Mouse (Mus musculus) intestine, embryonic 16.5 days (tissue): ENCODE measurements around the gene Pigg. TPM values are rescaled to one million over a fixed set of nuclear protein-coding genes. Genes with fewer than 3 reads are reported as not detected.
A peak's percentile ranks its signal among the peaks of the same experiment; 100 is the strongest.
"Not testable (repeated sequence)": the region's sequence is repeated elsewhere in the genome, so short reads cannot be mapped to it uniquely, and the experiment has no call there.

Source experiments
- ATAC-seq: fragments of 200-750 bp; cut with Nextera tagmentation; 2 replicates; pipeline ENCODE4 v1.8.0; 2017; ENCODE audit warnings: moderate TSS enrichment, moderate library complexity
- H3K27ac ChIP-seq: fragments of 300-500 bp; sonication (generic); 2 replicates; pipeline ENCODE4 v1.5.1; 2014; ENCODE audit warnings: mild to moderate bottlenecking, low read length
- H3K27me3 ChIP-seq: fragments of 300-500 bp; sonication (generic); replicated peaks from 2 replicates; pipeline ENCODE4 v1.6.1; 2014; ENCODE audit warnings: low read length, control low read depth, mixed read lengths; ENCODE audit not compliant: control insufficient read depth, insufficient read depth
- H3K36me3 ChIP-seq: fragments of 300-500 bp; sonication (generic); 2 replicates; pipeline ENCODE4 v1.6.1; 2014; ENCODE audit warnings: low read length, control low read depth; ENCODE audit not compliant: control insufficient read depth, insufficient read depth
- H3K4me1 ChIP-seq: fragments of 300-500 bp; sonication (generic); 2 replicates; pipeline ENCODE4 v1.6.1; 2014; ENCODE audit warnings: low read length, control low read depth, mixed read lengths; ENCODE audit not compliant: control insufficient read depth, insufficient read depth
- H3K4me2 ChIP-seq: fragments of 300-500 bp; sonication (generic); 2 replicates; pipeline ENCODE4 v1.6.1; 2014; ENCODE audit warnings: low read depth, low read length, control low read depth
- H3K4me3 ChIP-seq: fragments of 300-500 bp; sonication (generic); 2 replicates; pipeline ENCODE4 v1.5.1; 2014; ENCODE audit warnings: mild to moderate bottlenecking, low read length
- H3K9ac ChIP-seq: fragments of 300-500 bp; sonication (generic); 2 replicates; pipeline ENCODE4 v1.6.1; 2014; ENCODE audit warnings: low read depth, low read length
- H3K9me3 ChIP-seq: fragments of 300-500 bp; sonication (generic); 2 replicates; pipeline ENCODE4 v1.6.1; 2016; ENCODE audit warnings: low read length, control low read depth; ENCODE audit not compliant: control insufficient read depth
- WGBS: fragments of 180-500 bp; shearing (Covaris S2); extraction: QIAGEN DNeasy Blood & Tissue Kit; methylation state at CpG from one replicate; pipeline ENCODE4 v1.1.7; 2014; 5-methylcytosine and 5-hydroxymethylcytosine counted together
- polyA plus RNA-seq: library from polyadenylated mRNA; unstranded; fragments of >200 nt; fragmentation: Nextera tagmentation; extraction: Ambion mirVana; gene quantifications from 2 replicates; pipeline ENCODE4 v1.2.1, GENCODE M21; 2015

The Pigg gene
- polyA plus RNA-seq: 7.9 and 8.3 TPM in 2 replicates

DNA sequence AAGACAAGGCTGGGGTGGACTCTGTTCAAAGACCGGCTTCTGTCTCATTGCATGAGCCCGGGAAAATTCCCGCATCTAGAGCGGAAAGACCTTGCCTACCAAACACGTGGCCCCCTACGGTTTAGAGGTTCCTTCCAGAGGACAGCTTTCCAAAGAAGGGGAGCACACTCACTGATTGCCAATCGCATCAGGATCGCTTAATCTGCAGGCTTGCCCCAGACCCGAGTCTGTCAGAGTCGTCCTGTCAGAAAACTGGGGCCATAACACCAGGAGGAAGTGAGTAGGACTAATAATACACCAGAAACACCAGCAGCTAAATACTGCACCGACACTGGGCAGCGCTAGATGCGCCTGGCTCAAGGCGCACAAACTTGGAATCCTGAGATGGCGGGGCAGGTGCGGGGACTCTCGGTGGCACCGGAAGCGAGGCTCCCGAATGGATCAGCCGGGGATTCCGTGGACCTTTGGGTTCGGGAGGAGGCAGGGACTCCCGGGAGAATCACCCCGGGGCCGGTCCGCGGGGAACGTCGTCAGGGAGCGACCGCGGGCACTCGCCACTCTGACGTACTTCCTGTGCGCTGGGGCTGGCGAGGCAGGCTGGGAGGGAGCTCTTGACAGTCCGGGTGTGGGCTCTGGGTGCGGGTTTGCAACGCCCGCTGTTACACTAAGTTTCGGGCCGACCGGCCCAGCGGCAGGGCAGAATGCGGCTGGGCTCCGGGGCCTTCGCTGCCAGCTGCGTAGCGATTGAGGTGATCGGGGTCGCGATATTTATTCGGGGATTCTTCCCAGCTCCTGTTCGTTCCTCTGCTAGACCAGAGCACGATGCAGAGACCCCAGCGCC, at the start of gene Pigg:
TSS of gene Pigg (plus strand) at position 386 of the 841 bp plus-strand sequence.
- Histone ChIP-seq H3K36me3 (no peaks in the 10 kb centered on the region), H3K4me3 (peak within 1 kb of the TSS; percentile 72), H3K4me1 (0 out of 2 replicates have a peak, but pooled peaks cover 6% of the 10 kb centered on the region), H3K9me3 (no peaks in the 10 kb centered on the region), H3K9ac (peak within 1 kb of the TSS; percentile 92), H3K4me2 (peak within 1 kb of the TSS; percentile 83), H3K27me3 (no peaks in the 10 kb centered on the region), H3K27ac (peak within 1 kb of the TSS; percentile 92)
- peak; percentile 100 for ATAC-seq
- WGBS: under 1% methylated on average over 57 of the region's 57 CpGs

DNA sequence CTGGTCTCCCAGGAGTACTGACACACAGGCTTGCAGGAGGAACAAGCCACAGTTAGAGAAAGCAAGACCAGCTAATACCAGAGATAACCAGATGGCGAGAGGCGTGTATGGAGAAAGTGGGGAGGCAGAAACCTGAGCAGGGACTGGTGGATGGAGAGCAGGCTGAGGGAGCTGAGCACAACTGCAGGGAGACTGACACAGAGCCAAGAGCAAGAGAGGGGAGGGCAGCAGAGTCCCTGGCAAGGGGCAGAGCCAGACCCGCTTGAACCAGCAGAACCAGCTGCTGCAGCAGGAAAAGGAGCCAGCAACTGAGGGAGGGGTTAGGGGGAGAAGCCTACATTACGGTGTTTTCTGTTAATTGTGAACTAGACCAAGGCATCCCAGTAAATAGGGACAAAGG, 49.7 kb upstream of the Pigg start:
- Histone ChIP-seq H3K4me1 (no peaks in the 10 kb centered on the region; the same call in 1 of the 2 replicates), H3K27me3 (no peaks in the 10 kb centered on the region), H3K4me3 (no peak overlapping the region), H3K36me3 (no peaks in the 10 kb centered on the region), H3K27ac (no peak overlapping the region), H3K9ac (no peak overlapping the region), H3K9me3 (no peaks in the 10 kb centered on the region), H3K4me2 (no peak overlapping the region)
- WGBS: 36% methylated on average over 4 of the region's 4 CpGs
- no peak for ATAC-seq

DNA sequence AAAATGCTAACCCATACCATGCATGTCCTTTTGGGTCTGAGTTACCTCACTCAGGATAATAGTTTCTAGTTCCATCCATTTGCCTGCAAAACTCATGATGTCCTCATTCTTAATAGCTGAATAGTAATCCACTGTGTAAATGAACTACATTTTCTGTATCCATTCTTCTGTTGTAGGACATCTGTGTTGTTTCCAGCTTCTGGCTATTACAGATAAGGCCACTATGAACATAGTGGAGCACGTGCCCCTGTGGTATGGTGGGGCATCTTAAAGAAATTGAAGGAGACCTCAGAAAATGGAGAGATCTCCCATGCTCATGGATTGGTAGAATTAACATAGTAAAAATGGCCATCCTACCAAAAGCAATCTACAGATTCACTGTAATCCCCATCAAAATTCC, 48.6 kb upstream of the Pigg start:
- H3K9ac ChIP-seq, H3K36me3 ChIP-seq, H3K27ac ChIP-seq, H3K9me3 ChIP-seq, H3K4me1 ChIP-seq, H3K27me3 ChIP-seq, ATAC-seq, H3K4me2 ChIP-seq, H3K4me3 ChIP-seq: not testable (repeated sequence)
- 88% methylated on average over 1 of the region's 1 CpGs for WGBS

DNA sequence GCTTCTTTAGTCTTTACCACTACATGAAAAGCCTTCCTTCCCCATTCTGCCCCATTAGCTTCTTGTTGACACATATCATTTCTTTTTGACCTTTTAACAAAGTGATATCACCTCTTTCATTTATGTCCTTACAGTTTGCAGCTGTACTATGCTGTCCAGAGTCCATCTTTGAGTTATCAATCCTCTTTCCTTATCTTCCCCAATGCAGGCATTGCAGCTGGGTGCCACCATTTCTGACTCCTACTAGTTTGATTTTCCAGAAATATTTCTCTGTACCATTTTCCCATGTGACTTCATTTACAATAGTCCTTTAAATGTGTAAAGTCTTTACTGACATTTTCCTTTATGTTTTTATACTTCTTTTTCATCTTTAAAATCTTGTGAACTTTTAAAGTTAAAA, 45.4 kb upstream of the Pigg start:
- H3K9me3 ChIP-seq: no peaks in the 10 kb centered on the region
- no peaks in the 10 kb centered on the region for H3K36me3 ChIP-seq
- no peak for ATAC-seq
- no peak overlapping the region for H3K4me3 ChIP-seq
- H3K27me3 ChIP-seq: no peaks in the 10 kb centered on the region
- no peak overlapping the region for H3K9ac ChIP-seq
- H3K4me1 ChIP-seq: peaks cover 12% of the 10 kb centered on the region; the same call in 1 of the 2 replicates
- no peak overlapping the region for H3K4me2 ChIP-seq
- H3K27ac ChIP-seq: no peak overlapping the region

DNA sequence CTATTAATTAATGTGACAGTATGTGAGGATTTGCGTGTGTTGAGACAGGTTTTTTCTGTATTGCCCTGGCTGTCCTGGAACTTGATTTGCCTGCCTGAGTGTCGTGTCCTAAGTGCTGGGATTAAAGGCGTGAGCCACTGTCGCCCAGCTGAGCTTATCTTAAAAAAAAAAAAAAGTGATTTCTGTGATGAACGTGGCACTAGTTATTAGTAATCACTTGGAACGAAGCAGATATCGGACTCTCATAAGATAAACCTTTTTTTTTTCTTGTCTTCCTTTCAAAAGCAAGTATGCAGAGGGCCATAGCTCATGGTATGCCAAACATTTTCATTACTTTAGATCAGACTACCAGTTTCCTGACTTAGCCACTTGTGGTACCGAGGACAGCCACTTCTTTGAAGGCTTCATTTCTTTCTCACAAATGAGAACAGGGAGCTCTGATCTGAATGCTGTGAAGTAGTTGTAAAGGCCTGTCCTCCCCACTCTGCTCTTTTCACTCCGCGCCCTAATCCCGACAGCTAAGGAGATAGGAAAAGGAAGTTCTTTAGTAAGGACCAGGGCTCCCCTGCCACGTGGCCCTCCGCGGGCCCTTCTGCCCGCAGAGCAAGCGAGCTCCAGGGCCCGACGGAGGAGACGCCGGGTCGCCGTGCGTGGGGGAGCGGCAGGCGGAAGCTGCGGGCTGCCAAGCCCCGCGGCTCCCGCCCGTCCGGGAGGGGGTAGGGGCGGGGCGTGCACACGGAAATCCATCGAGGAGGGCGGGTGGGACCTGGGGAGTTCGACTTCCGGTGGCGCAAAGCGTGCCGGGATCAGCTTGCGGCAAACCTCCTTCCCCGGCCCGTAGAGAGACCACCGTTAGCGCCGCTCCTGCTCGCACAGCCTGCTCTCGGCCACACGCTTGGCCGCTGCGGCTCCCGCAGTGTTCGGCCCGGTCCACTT, 44.0 kb upstream of the Pigg start, which contains the start of gene Dr1:
TSS of gene Dr1 (plus strand) at position 771 of the 936 bp plus-strand sequence.
- H3K27ac ChIP-seq: peak within 1 kb of the TSS; percentile 99
- 2% methylated on average over 48 of the region's 55 CpGs for WGBS
- no peaks in the 10 kb centered on the region for H3K27me3 ChIP-seq
- peaks cover 12% of the 10 kb centered on the region; the same call in 1 of the 2 replicates for H3K4me1 ChIP-seq
- peak within 1 kb of the TSS; percentile 97 for H3K4me3 ChIP-seq
- peak within 1 kb of the TSS; percentile 85 for H3K4me2 ChIP-seq
- H3K9me3 ChIP-seq: no peaks in the 10 kb centered on the region
- peak within 1 kb of the TSS; percentile 98 for H3K9ac ChIP-seq
- peak; percentile 98 for ATAC-seq
- H3K36me3 ChIP-seq: no peaks in the 10 kb centered on the region

DNA sequence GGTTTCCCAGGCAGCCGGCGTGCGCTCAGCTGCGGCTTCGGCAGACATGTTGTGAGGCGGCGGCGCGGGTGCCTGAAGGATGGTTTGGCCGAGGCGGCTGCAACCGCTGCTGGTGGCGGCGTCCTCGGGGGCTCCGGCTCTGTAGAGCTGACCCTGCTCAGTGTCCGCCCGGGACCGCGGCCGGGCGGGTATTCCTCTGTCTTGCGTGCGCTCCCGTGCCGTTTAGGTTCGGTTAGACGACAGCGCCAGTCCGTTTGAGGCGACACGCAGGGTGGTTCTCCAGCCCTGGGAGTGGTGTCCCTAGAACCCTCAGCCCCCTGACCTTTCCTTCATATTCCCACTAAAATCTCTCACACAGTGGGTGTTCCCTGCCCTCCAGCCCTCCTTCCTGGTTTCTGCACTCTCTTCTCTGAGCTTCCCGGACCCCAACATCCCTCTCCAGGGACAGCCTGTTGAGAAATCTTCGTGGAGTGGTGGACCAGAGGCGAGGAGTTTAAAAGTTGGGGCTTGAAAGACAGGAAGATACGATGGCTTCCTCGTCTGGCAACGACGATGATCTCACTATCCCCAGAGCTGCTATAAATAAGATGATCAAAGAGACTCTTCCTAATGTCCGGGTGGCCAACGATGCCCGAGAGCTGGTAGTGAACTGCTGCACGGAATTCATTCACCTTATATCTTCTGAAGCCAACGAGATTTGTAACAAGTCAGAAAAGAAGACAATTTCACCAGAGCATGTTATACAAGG, 43.2 kb upstream of the Pigg start:
- Histone ChIP-seq H3K27me3 (no peaks in the 10 kb centered on the region), H3K4me2 (peak overlapping the region; percentile 85), H3K9ac (peak overlapping the region; percentile 98), H3K4me3 (peak overlapping the region; percentile 97), H3K36me3 (no peaks in the 10 kb centered on the region), H3K27ac (peak overlapping the region; percentile 99), H3K4me1 (peaks cover 12% of the 10 kb centered on the region; the same call in 1 of the 2 replicates), H3K9me3 (no peaks in the 10 kb centered on the region)
- ATAC-seq: peak; percentile 59
- under 1% methylated on average over 44 of the region's 44 CpGs for WGBS

DNA sequence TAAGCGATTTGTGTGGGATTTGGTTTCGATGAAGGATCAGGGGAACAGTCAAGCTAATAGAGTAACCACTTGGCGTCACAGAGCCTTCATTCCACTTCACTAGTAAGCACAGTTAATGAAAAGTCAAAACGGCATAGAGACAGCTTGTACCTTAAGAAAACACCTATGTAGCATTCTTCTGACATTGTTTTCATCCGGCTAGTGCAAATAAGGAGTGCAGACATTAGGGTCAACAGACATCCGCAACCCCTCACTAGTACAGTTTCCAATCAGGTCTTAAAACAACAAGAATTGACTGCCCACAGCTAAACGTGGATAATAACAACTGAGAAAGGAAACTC, 42.6 kb upstream of the Pigg start:
- no peak for ATAC-seq
- Histone ChIP-seq H3K4me2 (peak overlapping the region; percentile 85), H3K27ac (peak overlapping the region; percentile 99; the same call in 1 of the 2 replicates), H3K4me3 (peak overlapping the region; percentile 97), H3K36me3 (no peaks in the 10 kb centered on the region), H3K9me3 (no peaks in the 10 kb centered on the region), H3K4me1 (peaks cover 12% of the 10 kb centered on the region; the same call in 1 of the 2 replicates), H3K9ac (peak overlapping the region; percentile 98), H3K27me3 (no peaks in the 10 kb centered on the region)
- 6% methylated on average over 7 of the region's 7 CpGs for WGBS

DNA sequence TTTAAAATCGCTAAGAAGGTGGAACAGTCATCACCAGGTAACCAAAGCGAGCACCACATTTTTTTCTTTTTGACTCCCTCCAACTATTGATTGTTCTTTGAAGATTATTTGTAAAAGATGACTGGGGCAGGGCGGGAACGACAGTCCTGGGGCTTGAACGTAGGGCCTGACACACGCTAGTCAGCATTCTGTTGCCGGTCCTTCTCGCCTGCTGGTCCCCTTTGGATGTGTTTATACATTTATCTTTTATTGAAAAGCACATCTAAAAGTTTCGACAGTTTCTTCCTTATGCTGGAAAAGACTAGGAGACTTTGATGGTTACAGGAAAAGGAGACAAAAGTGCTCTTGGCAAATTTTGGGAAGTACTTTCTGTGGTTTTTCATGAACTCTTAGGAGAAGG, 42.0 kb upstream of the Pigg start:
- H3K9ac ChIP-seq: peak overlapping the region; percentile 98
- peaks cover 12% of the 10 kb centered on the region; the same call in 1 of the 2 replicates for H3K4me1 ChIP-seq
- no peaks in the 10 kb centered on the region for H3K36me3 ChIP-seq
- no peaks in the 10 kb centered on the region for H3K27me3 ChIP-seq
- peak overlapping the region; percentile 85 for H3K4me2 ChIP-seq
- H3K4me3 ChIP-seq: peak overlapping the region; percentile 97
- 22% methylated on average over 9 of the region's 9 CpGs for WGBS
- no peaks in the 10 kb centered on the region for H3K9me3 ChIP-seq
- H3K27ac ChIP-seq: no peak overlapping the region
- ATAC-seq: no peak
